Mouse (Mus musculus) ES-E14 (cell line): Measurements from ENCODE around the gene Tepp.

Experiments
- MAFK ChIP-seq: IDR thresholded peaks from 2 replicates; pipeline ENCODE4 v1.6.1; 2014; ENCODE audit warnings: mild to moderate bottlenecking, low read depth, low read length, inconsistent platforms; ENCODE audit not compliant: insufficient read depth
- ZNF384 ChIP-seq: IDR thresholded peaks from 2 replicates; pipeline ENCODE4 v1.6.1; 2012; ENCODE audit warnings: low read depth, low read length, inconsistent platforms

DNA sequence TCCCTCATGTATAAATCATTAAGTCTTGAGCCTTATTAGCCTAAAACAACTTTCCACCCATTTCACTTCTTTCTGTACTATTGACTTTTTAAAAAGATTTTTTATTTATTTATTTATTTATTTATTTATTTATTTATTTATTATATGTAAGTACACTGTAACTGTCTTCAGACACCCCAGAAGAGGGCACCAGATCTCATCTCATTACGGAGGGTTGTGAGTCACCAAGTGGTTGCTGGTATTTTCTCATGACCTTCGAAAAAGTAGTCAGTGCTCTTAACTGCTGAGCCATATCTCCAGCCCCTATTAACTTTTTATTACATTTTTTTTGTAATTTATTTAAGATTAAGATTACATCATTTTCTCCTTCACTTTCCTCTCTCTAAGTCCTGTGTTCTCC is 4.3 kb downstream of the Tepp start:
- TF ChIP-seq ZNF384 (no peak), MAFK (no peak)
